Mouse (Mus musculus): ENCODE data around the gene Ctnna2.

The Ctnna2 gene

GRCm38 (mm10) chr6:77578612-77579011, 400.9 kb downstream of the Ctnna2 start:
- no peak for DNase-seq

- no peak for DNase-seq
Measured at GRCm38 (mm10) chr6:77577585-77577984, 401.9 kb downstream of the Ctnna2 start.

DNA sequence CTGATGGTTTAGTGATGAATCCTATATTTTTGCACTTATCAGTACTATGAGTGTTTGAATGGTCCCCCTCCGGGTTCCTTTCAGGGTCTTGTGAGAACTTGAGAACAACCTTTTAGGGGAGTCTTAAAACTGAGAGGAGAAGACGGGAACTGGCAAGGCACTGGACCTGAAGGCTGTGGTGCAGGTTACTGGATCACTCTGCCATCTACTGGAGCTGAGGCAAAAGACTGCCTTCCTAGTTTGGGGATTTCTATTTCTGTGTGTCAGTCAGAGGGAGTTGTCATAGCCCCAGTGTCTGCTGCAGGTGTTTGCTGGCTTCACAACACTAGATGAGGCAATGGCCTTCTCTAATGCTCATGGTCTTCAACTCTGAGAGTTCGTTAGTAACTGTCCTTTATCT, 406.9 kb downstream of the Ctnna2 start:
- peak; percentile 31 for DNase-seq

GRCm38 (mm10) chr6:77569851-77570250, 409.6 kb downstream of the Ctnna2 start:
- DNase-seq, result no peak

- no peak for DNase-seq
Measured at GRCm38 (mm10) chr6:77556181-77556580, 423.3 kb downstream of the Ctnna2 start.

GRCm38 (mm10) chr6:77537055-77537807, 442.3 kb downstream of the Ctnna2 start:
- DNase-seq, result no peak

GRCm38 (mm10) chr6:77527636-77528035, 451.9 kb downstream of the Ctnna2 start:
- DNase-seq, result no peak

GRCm38 (mm10) chr6:77521836-77522235, 457.7 kb downstream of the Ctnna2 start:
- DNase-seq, result no peak

DNA sequence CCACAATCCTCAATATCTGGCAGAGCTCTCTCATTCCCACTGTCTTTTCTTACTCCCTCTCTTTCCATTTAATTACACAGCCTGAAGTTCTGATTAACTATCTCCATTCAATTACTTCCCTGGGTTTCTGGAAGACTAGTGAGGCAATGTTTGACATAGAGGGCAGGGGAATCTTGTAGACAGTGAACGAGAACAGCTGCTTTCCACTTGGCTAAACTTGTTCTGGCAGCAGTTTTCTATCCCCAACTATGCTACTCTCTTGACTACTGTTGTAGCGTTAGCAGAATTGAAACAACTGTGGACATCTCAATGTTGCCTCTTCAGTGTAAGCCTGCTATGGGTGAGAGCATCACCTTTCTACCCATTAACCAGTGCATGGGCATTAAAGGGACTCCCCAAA, 463.0 kb downstream of the Ctnna2 start:
- no peak for DNase-seq

DNA sequence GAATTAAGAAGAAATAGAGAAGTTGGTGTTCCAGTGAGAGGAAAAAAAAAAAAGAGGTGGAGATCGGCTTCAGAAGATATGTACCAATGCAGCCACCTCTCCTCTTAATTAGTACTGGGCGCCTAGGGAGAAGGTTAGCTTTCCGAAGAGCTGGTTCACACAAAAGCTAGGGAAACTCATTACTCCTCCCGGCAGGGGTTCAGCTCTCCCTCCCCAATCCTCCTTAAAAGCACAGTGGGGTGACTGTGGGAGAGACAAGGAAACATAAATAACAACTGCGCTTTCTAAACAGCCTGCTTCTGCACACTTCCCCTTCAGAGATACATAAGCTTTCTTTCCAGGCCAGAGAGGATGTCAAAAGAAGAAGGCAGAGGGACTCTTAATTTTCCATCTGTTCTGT, 467.7 kb downstream of the Ctnna2 start:
- no peak for DNase-seq

DNA sequence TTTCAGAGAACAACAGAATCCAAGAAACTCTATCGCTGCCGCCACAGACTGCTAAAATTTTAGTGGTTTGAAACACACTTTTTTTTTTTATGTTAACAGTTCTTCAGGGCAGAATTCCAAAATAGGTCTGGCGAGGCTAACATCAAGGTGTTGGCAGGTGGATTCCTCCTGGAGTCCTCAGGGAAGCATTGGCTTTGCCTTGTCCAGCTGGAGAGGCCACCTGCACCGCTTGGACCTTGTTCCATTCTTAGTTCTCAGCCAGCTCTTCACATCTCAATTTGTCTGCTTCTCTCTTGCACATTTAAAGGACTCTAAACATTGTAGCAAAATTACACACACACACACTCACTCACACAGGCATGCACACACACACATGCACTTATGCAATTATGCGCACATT, 487.8 kb downstream of the Ctnna2 start:
- DNase-seq, result no peak

DNA sequence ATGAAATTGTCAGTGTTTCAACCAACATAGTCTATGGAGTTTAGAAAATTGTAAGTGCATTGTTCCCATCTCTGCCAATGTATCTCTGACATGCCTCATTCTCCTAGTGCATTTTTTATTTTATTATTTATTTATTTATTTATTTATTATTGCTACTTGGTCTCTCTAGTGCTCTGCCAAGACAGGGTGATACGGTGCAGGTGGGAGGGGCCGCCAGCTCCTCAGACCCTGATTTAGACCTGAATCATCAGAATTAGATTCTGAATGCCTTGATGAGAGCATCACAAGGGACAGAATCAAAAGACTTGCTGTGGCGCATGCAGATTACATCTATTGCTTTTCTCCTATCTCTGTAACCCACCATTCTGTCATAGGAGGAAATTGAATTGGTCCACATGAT, 492.8 kb downstream of the Ctnna2 start:
- no peak for DNase-seq

- DNase-seq, result no peak
Measured at GRCm38 (mm10) chr6:77482081-77482480, 497.4 kb downstream of the Ctnna2 start.

GRCm38 (mm10) chr6:77475354-77475753, 504.1 kb downstream of the Ctnna2 start:
- peak; percentile 51 for DNase-seq

DNA sequence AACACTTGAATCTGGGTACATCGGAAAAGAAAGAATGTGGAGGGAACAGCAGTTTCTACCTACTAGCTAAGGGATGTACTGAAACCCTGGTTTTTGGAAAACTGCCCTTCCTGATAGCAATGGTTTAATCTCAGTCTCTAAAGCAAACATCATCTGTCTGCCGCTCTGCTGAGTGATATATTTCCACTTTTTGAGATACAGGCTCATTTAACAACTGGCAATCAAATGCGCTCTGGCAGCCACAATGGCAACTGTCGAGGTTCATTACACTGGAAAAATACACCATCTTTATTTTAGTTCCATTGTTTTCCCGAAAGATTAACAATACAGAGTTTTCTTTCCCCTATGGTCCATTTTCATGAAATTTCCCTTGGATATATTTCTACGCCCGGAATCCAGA, 506.2 kb downstream of the Ctnna2 start:
- DNase-seq, result no peak

GRCm38 (mm10) chr6:77468058-77468457, 511.4 kb downstream of the Ctnna2 start:
- no peak for DNase-seq

- no peak for DNase-seq
Measured at GRCm38 (mm10) chr6:77462737-77463136, 516.8 kb downstream of the Ctnna2 start.

GRCm38 (mm10) chr6:77457919-77458318, 521.6 kb downstream of the Ctnna2 start:
- DNase-seq, result no peak

GRCm38 (mm10) chr6:77446861-77447260, 532.6 kb downstream of the Ctnna2 start:
- DNase-seq, result no peak

DNA sequence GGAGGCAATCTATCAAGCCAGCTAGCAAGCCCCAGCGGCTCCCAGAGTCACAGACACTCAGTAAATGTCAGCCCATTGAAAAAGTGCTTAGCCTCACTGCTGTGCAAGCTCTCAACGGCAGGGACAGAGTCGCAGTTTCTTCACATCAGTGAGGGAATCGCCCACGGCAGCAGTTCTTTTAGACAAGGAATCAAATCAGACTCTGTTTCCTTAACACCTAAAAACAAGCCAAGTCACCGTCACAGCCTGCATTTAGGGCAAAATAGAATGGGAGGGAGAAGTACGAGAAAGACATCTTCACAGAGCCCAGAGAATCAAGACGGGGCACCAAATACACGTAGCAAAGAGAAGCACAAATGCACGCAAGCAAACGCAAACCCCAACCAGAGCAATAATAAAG, 535.6 kb downstream of the Ctnna2 start:
- DNase-seq, result peak; percentile 45

GRCm38 (mm10) chr6:77441051-77441450, 538.4 kb downstream of the Ctnna2 start:
- no peak for DNase-seq

DNA sequence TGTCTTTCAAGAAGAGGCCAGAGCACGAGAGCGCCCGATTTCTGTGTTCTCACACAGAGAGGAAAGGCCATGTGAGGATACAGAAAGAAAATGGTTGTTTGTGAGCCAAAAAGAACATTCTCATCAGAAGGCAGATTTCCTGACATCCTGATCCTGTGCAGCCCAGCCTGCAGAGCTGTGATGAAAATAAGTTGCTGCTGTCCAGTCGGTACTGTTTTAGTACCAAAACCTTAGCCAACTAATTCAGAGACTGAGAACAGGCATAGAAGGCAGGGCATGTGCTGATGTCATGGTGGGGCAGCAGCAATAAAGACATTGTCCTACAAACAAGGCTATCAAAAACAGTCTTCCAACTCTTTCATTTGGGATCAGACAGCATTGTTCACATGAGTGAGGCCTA, 549.1 kb downstream of the Ctnna2 start:
- DNase-seq, result no peak

DNA sequence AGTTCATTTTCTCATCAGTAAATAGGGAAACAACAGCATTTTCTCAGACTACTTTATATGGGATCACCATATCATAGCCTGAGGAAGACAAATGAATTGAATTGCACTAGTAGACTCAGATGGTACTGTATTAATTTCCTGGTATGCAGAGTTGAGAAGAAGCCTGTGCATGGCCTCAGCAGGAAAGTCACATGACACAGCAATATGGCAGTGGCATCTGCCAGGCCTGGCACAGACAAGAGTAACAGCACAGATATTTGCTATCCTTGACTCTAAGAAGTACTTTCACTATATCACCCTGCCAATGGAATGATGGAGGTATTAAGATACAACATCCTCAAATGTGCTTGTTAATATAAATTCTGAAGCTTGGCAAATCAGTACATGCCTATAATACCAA, 553.8 kb downstream of the Ctnna2 start:
- no peak for DNase-seq

DNA sequence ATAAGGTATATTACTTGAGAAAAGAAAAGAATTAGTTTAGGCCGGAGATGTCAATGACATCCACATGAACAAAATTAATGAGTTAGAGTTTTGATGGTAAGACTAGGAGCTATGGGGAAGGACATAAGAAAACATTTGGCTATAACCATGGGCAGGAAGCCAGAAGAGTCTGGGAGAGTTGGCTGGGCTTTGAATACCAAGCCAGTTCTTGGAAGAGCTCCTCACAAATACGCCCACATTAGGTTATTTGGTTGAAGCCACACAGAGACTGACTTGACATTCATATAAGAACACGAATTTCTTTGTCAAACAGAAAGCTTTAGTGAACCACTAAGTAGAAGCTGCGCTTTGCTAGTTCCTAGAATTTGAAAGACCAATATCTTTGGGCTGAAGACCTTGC, 554.7 kb downstream of the Ctnna2 start:
- DNase-seq, result no peak

GRCm38 (mm10) chr6:77421564-77422139, 557.8 kb downstream of the Ctnna2 start:
- no peak for DNase-seq

Measured in right cerebral cortex, postnatal 25 days (tissue).